Mouse (Mus musculus) T-cell, adult 2 months (primary cell): Measurements from ENCODE around the gene Zfp770.

Source experiments
- DNase-seq: peaks from one replicate; pipeline ENCODE4 v3.0.0; 2022; ENCODE audit warnings: low spot score

Gene Zfp770

DNA sequence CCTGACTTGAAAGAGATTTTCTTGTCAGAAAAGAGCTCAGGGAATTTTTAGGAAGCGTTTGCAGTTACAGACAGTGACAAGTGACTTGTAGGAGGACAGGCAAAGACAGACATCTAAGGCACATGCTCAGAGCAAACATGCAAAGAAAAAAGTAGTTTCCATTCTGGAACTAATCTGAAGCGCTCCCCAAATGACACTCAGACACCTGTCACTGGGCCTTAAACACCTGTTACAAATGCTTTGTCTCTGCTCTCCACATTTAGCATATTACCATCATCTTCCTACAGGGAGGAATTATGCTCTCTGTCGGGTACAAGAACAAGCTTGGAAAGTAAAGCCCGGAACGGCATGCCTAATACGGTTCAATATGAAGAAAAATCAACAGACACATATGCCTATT is 57.4 kb downstream of the Zfp770 start:
- no peak for DNase-seq
